Mouse (Mus musculus) inflammation-experienced regulatory T-cells, adult 6 months (primary cell): Measurements from ENCODE around the gene Chrna10. TPM values are rescaled to one million over a fixed set of nuclear protein-coding genes. Genes with fewer than 3 reads are reported as not detected.

Experiments
- ATAC-seq: one replicate; pipeline ENCODE4 v1.8.0; 2017
- polyA plus RNA-seq, 3 experiments: library from polyadenylated mRNA; unstranded; fragments of 100-300 nt; shearing (Covaris generic); gene quantifications; one replicate each; pipeline ENCODE4 v1.2.1; 2017

Gene Chrna10
- polyA plus RNA-seq, 3 experiments from 2014 or later: not detected

DNA sequence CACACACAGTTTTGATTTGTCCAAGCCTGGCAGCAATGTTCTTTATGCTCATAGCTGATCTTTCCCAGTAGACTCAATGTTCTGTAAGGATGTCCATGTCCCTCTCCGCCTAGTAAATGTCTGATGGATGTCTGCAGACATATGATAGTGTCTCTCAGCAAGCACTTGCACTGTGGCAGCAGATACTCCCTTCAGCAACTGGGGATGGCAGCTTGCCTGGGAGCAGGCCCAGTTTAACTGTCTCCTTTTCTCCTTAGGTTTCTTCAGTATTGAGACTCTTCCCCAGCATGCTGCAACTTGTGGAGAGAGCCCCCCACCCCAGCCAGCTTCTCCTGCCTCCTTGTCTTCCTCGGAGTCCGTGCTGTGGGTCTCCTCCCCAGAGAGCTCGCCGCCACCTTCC, 34.8 kb downstream of the Chrna10 start:
- ATAC-seq: no peak

- no peak for ATAC-seq
These were observed 36.3 kb downstream of the Chrna10 start for GRCm38 (mm10) chr7:102080311-102080710.

DNA sequence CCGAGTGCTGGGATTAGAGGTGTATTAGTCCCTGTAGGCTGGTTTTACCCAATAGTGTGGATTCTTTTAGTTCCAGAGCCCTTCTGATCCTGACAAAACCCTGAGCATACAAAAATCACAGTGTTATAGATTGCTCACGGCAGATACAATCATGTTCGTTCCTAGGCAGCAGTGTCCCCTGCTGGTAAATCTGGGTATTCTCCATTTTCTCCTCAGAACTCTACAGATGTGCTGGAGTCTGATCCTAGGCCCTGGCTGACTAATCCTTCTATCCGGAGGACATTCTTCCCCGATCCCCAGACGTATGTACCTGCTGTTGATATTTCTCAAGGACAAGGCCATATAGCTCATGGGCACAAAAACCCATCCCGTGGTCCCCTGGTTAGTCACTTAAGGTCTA, 38.1 kb downstream of the Chrna10 start:
- no peak for ATAC-seq

- no peak for ATAC-seq
These were observed 39.8 kb downstream of the Chrna10 start for GRCm38 (mm10) chr7:102076714-102077296.

- no peak for ATAC-seq
These were observed 50.3 kb downstream of the Chrna10 start for GRCm38 (mm10) chr7:102066363-102066762.

- ATAC-seq: peak; percentile 97
These were observed 51.4 kb downstream of the Chrna10 start, which contains the start of the genes Rnf121, Xndc1 and Xntrpc for GRCm38 (mm10) chr7:102065046-102065891. TSS of gene Rnf121 (minus strand) at chr7:102065469. TSS of gene Xndc1 (plus strand) at chr7:102065511. TSS of gene Xntrpc (plus strand) at chr7:102065713.

GRCm38 (mm10) chr7:102064655-102065045, 52.0 kb downstream of the Chrna10 start:
- no peak for ATAC-seq

GRCm38 (mm10) chr7:102063891-102064290, 52.7 kb downstream of the Chrna10 start:
- ATAC-seq: no peak

GRCm38 (mm10) chr7:102062203-102062602, 54.4 kb downstream of the Chrna10 start:
- ATAC-seq: no peak

DNA sequence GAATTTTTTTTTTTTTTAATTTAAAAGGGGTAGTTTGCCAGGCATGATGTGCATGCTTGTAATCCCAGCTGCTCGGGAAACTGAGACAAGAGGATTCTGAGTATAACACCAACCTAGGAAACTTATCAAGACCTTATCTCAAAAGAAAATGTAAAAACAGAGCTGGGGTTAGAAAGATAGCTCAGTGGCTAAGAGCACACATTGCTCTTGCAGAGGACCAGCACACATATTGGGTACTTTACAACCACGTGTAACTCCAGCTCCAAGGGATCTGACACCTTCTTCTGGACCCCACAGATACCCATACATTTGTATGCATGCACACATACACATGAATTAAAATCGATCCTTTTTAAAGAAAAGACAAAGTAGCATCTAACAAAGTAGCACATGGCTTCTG, 55.3 kb downstream of the Chrna10 start:
- no peak for ATAC-seq

Other genes starting within 250 kb of the Chrna10 start
- not detected for gene Folr1, start 246.0 kb downstream of the Chrna10 start, polyA plus RNA-seq
- 100 to 1,000 TPM in 2 of 3 experiments, 10 to 100 TPM in 1; 96.6 to 125 (median 118) TPM for gene Lamtor1, start 210.9 kb downstream of the Chrna10 start, polyA plus RNA-seq
- under 1 TPM in 2 of 3 experiments, not detected in 1; 0.26 to 0.83 TPM for gene Tomt, start 210.5 kb downstream of the Chrna10 start, polyA plus RNA-seq
- 1 to 10 TPM; 1.4 to 6.2 (median 4.0) TPM for gene Lrrc51, start 182.9 kb downstream of the Chrna10 start, polyA plus RNA-seq
- 10 to 100 TPM; 66.2 to 75.4 (median 71.3) TPM for gene Numa1, start 182.7 kb downstream of the Chrna10 start, polyA plus RNA-seq
- 1 to 10 TPM; 5.8 to 7.4 (median 5.9) TPM for gene Il18bp, start 98.1 kb downstream of the Chrna10 start, polyA plus RNA-seq
- 10 to 100 TPM; 23.2 to 32.3 (median 28.7) TPM for gene Rnf121, start 51.4 kb downstream of the Chrna10 start, polyA plus RNA-seq
- 10 to 100 TPM; 17.6 to 31.1 (median 20.3) TPM for gene Xndc1, start 51.3 kb downstream of the Chrna10 start, polyA plus RNA-seq
- under 1 TPM; 0.24 to 0.93 (median 0.51) TPM for gene Xntrpc, start 51.1 kb downstream of the Chrna10 start, polyA plus RNA-seq
- under 1 TPM in 1 of 3 experiments, not detected in 2; 0.15 TPM for gene Trpc2, start 33.7 kb downstream of the Chrna10 start, polyA plus RNA-seq
- not detected for gene Art1, start 15.1 kb downstream of the Chrna10 start, polyA plus RNA-seq
- under 1 TPM in 1 of 3 experiments, not detected in 2; 0.51 TPM for gene Art5, start 7.3 kb downstream of the Chrna10 start, polyA plus RNA-seq
- 10 to 100 TPM; 34.1 to 42.1 (median 39.1) TPM for gene Nup98, start 93.3 kb upstream of the Chrna10 start, polyA plus RNA-seq
- gene Pgap2, start 93.4 kb upstream of the Chrna10 start, polyA plus RNA-seq: 10 to 100 TPM; 46.4 to 51.1 (median 47.1) TPM
- 100 to 1,000 TPM; 135 to 199 (median 174) TPM for gene Rhog, start 139.2 kb upstream of the Chrna10 start, polyA plus RNA-seq
- 10 to 100 TPM; 46.3 to 50.9 (median 48.2) TPM for gene Stim1, start 151.0 kb upstream of the Chrna10 start, polyA plus RNA-seq